Mouse (Mus musculus) cerebellum, adult 18-20 months (tissue): ENCODE data around the gene Mest.

Experiments used
- DNase-seq, 2 experiments: peaks; one replicate each; pipeline ENCODE4 v3.0.0; 2021

The Mest gene

DNA sequence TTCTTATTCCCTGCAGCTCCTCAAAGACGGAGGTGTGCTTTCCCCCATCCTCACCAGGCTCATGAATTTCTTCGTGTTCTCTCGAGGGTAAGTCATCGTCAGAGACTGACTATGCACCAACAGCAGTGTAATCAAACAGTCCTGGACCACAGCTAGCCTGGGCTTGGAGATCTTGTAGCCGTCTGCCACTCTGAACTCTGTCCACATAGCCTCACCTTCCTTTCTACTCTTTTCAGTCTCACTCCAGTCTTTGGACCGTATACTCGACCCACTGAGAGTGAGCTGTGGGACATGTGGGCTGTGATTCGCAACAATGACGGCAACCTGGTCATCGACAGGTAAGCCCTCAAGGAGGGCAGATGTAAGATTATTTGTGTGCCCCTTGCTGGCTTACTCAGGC is 21.5 kb downstream of the Mest start:
- DNase-seq: no peak

DNA sequence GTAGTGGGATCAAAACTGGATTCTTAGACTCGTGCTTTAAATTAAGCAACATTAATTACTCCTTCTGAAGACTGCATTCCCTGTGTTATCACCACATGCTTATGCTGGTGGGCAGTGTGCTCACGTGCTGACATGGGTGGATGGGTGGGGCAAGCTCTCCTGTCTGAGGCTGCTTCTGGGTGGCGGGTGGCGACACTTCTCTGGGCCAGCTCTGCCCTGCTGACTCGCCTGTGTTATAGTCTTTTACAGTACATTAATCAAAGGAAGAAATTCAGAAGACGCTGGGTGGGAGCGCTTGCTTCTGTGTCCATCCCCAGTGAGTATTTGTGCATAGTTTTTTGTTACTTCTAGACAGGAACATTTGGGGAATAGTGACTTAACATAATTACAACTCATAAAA is 22.2 kb downstream of the Mest start:
- DNase-seq: no peak

DNA sequence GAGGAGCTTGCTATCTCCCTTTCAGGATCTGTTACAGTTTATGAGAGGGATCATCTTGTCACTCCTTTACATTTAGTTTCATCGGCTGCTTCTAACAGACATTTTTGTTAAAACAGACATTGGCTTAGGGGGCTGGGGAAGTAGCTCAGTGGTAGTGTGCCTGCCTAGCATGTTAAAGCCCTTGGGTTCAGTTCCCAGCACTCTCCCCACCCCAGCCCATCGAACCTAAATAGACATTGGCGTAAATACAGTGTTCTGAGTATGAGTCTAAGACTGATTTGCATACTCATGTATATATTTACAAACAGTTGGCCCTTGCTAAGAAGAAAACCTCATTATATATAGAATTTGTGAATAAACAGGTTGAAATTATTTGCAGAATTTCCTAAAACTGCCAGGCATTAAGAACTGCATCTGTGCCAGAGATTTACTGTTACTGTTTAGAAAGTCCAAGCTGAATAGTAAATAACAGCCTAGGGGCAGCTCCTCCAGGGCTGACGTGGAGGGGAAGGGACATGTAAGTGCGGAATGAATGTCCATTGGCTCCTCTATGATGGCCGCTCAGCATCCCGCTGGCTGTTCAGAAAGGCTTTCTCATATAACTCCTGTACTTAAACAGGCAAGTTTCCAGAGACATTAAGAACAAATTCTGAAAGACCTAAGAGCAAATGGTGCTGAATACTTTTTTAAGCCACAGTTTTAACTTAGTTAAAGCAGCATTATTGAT is 24.4 kb downstream of the Mest start:
- DNase-seq: no peak

DNA sequence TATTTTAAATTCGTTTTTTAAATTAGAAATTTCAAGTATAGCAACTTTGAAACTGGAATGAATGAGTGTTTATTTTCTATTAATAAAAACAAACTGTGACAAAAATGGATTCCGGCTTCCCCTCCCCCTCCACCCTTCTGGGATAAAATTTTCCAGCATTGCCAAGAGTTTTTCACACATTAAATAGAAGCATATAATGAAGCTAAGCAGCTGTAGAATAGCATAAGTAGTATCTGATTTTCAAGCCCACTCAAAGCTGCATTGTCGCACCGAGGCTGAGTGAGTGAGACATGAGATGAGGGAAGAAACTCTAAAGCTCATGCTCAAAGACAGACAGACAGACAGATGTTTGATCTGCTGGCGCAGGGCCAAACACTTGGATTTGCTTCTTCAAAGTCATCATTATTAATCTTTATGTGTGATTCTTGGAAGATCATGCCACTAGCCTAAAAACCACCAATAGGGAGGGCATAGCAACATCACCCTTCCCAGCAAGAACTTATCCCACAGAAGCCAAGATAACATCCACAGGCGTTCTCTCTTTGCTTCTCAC is 25.1 kb downstream of the Mest start:
- DNase-seq: no peak

DNA sequence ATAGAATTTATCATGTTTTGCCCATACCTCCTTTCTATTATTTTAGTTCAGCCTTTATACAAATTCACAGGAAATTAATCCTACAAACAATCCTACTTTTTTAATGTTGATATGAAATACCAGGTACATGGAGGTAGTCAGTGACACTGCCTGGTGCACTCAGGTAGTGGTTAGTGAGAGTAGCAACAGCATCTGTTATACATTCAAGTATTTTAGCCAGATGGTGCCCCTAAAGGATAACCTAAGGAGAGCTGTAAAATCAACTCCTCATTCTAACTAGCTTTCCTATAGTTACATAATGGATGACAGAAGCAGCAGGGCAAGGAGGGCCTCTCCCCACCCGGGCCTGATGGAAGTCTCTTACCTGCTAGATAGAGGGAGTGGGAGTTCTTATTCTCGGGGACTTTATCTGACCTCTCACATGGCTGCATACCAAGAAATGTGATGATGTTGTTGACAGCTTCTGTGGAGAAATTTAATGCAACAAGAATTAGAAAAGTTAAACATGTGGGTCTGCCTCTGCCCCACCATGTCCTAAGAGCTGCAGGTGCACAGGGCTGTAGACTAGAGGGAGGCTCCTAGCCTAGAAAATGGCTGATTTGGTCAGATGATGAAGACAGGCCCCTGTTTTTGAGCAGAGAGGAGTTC is 25.8 kb downstream of the Mest start:
- DNase-seq: no peak

DNA sequence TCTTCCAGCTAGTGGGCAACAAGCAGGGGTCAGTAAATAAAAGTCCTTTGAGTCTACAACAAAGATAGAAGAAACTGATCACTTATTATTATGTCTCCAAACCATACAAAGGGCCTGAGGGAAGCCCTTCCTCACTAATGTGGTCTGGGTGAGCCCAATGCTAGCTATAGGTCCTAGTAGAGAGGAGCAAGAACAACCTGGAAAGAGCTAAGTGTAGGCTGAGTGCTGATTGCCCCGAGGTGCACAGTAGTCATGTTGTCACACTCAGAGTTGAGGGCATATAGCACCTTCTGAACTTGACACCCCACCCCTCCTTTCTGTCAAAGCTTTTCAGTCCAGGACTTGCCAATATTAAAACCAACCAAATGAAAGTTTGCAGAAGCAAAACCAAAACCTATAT is 26.5 kb downstream of the Mest start:
- no peak for DNase-seq

DNA sequence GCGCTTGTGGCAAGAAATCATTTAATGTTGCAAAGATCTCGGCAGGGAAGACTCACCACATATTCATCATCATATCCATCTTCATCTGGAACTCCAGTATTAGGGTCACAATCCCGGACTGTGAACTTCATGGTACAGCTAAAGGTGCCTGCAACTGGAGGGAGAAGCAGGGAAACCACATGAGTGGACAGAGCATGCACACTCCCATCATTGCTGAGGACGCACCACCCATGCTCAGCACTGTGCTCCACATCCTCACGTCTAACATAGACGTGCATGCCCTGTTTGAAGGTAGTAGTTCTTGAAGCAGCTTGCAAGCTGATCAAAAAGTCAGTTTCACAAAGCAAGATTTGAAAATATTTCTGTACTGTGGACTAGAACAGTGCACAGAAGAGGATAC is 27.1 kb downstream of the Mest start:
- no peak for DNase-seq

DNA sequence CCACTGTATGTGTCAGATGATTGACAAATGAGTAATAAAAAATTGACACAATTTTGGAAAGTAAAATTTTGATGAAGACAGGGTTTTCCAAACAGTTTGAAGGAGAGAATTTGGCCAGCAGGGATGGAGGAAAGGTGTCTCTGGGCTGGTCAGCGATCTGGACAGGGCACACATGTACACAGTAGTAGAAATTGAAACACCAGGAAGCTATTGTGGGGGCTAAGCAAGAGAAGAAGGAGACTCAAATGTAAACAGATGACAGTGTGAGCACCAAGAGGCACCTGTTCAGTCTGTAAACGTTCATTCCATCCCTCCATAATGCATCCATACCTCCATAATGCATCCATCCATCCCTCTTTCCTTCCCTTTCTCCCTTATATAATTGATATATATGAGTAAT is 27.9 kb downstream of the Mest start:
- DNase-seq: no peak
